Mouse (Mus musculus) layer of hippocampus, adult 9-11 months (tissue): Measurements from ENCODE around the gene Psmf1.

Experiments
- DNase-seq: peaks from one replicate; pipeline ENCODE4 v3.0.0; 2022

Psmf1 gene

DNA sequence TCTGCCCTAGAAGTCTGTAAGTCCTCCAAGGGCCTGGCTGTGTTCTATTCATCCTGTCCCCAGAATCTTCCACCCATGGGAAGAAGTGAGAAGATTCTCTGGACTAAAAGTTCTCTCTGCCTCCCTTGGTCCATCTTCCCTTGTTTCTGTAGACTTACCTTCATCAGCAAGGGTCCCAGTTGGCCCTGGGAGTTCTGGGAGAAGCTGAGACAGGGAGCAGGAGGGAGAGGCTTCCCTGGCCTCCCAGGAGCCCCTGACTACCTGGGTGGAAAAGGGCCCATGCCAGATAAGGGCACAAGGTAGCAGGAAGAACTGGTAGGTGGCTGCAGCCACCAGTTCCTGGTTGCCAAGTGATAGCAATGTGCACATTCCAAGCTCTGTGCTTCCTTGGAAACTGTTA, at the start of gene Psmf1:
Gene Psmf1 (minus strand): TSS at position 342 of the 400 bp plus-strand sequence.
- DNase-seq = no peak

GRCm38 (mm10) chr2:151791156-151791555, 47.2 kb upstream of the Psmf1 start:
- no peak for DNase-seq

GRCm38 (mm10) chr2:151790169-151790568, 46.2 kb upstream of the Psmf1 start:
- DNase-seq = no peak

DNA sequence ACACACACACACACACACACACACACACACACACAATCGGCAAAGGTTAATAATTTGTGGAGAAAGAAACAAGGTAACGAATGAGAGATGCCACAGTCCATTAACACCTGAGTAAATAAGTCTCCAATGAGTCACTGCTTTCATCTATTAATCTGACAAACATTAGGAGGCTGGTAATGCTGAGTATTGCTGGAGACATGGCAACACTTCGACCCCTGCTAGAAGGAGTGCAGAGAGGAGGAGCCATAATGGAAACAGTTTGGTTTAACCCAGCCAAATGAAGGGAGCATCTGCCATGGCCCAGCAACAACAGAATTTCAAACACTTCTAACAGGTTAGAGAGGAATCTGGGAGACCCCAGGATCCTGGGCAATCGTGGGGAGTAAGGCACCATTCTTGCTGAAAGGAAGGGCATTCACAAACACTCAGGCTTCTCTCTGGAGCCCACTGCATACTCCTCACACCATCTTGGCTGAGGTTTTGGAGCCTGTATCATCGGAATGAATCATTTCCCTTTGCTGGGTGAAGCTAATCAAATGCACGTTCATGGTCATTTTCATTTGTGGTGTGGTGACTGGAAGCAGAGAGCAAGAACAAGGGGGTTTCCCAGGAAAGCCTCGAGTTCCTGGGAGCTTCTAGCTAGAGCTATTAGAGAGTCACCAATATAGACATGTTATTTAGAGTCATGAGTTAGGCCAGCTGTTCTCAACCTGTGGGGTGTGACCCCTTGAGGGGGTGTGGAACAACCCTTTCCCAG, 44.4 kb upstream of the Psmf1 start:
- no peak for DNase-seq

GRCm38 (mm10) chr2:151783493-151783892, 39.5 kb upstream of the Psmf1 start:
- DNase-seq = no peak

- DNase-seq = no peak
Observed at GRCm38 (mm10) chr2:151777366-151777765, 33.4 kb upstream of the Psmf1 start.

- DNase-seq = peak; percentile 45
Observed at GRCm38 (mm10) chr2:151773476-151773875, 29.5 kb upstream of the Psmf1 start.

GRCm38 (mm10) chr2:151772169-151772568, 28.2 kb upstream of the Psmf1 start:
- DNase-seq = no peak

DNA sequence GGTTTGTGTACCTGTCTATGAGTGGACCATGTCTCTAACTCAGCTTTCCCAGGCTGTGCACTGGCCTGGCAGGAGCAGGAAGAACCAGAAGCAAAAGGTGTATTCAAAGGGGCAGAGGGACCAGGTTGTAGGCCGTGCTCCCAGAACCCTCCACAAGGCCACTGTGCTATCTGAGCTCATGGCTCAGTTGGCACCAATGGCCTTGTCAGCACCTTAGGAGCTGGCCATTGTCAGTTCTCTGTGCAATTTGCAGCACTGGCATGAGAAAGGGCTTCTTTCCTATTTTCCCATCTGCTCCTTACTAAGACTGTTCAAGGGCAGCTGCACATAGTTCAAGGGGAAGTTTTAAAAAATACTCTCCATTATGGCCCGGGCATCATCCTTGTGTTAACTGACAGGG, 20.6 kb upstream of the Psmf1 start:
- no peak for DNase-seq

DNA sequence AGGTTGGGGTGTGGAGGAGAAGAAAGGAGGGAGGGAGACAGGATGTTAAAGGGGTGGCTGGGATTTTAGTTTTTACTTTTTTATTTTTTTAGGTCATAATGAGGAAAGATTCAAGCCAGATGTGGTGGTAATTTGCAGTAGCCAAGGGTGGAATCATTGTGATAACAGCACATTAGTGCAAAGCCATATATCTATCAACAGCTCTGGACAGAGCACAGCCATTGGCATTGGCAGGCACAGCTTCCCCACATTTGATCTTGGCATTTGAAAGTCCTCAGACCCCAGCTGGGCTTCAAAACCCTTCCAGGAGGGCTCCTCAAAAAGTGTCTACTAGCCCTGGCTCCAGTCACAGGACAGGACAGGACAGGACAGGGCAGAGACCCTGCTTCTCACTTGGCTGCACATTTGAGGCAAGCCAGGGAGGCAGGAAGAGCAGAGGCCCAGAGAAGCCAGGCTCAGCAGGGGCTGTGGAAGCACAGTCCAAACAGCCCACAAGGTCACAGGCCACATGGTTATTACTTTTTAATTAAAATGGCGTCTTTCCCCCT, 14.9 kb upstream of the Psmf1 start:
- no peak for DNase-seq

DNA sequence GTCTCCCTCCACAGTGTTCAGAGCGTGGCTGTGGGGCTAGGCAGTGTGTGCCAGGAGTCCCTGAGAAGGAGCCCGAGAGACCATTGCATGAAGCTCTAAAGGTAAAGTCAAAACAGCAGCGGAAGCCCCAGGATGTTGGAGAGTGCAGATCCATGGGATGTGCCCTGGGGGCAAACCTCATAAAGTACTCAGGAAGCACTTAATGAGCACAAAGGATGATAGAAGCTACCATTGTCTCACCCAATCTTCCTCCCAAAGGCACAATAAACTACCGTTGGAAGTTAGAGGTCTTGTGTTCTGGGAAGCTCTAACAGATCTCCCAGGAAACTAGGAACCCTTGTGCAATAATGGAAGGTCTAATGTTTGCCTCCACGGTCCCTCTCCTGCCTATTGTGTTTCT, 13.5 kb upstream of the Psmf1 start:
- DNase-seq = no peak

- DNase-seq = no peak
Observed at GRCm38 (mm10) chr2:151756277-151757061, 12.5 kb upstream of the Psmf1 start.

- no peak for DNase-seq
Observed at GRCm38 (mm10) chr2:151751330-151751729, 7.3 kb upstream of the Psmf1 start.

GRCm38 (mm10) chr2:151747847-151748705, 4.1 kb upstream of the Psmf1 start:
- peak; percentile 57 for DNase-seq

DNA sequence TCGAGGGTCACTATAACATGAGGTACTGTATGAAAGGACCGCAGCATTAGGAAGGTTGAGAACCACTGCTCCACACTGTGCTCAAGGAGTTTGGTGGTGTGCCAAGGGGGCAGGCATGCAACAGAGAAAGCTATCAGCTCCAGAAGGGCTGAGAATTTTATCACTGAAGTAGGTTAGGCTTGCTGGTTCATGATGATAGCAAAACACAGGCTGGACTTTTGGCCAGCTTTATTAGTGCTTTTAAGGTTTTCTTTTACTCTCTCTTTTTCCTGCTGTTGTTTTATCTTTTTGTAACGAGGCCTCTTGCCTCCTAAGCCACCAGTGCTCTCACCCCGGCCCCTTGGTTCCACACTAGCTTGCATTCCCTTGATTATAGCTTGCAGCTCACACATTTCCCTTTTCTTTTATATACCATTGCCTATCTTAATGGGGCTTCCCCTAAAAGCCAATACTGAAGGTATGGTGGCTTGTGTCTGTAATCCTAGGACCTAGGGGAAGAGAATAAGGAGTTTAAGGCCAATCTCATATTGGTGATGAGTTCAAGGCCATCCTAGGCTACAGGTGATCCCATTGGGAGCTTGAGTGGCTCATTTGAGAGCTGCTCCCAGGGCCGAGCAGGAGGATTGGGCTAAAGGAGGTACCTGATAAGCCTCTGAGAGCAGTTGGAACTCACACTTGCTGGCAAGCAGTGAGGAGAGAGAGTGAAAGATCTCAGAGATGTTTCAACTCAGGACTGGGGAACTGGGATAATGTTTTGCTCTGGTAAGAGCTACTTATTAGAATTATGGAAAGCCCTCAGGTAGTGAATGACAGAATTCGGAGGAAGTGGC, 921 bp downstream of the Psmf1 start:
- no peak for DNase-seq

DNA sequence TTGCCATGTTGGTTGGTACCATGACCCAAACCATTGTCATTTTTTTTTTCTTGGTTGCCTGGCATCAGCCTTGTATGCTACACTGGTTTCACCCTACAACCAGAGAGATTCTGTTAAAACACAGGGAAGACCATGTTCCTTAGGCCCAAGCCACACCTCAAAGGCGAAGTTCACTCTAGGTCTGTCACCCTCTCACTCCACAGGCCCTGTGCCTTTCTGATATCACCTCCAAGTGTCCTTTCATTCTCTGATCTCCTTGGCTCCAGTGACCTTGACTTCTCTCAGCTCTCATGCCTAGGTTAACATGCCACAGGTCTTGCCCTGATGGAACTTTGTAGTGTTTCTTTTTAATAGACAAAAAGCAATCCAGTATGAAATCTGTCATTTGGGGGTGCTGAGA, 1.9 kb downstream of the Psmf1 start:
- DNase-seq = no peak

GRCm38 (mm10) chr2:151740741-151741526, 3.1 kb downstream of the Psmf1 start:
- DNase-seq = peak; percentile 87

GRCm38 (mm10) chr2:151739505-151739904, 4.5 kb downstream of the Psmf1 start:
- no peak for DNase-seq

GRCm38 (mm10) chr2:151739081-151739480, 4.9 kb downstream of the Psmf1 start:
- DNase-seq = no peak

DNA sequence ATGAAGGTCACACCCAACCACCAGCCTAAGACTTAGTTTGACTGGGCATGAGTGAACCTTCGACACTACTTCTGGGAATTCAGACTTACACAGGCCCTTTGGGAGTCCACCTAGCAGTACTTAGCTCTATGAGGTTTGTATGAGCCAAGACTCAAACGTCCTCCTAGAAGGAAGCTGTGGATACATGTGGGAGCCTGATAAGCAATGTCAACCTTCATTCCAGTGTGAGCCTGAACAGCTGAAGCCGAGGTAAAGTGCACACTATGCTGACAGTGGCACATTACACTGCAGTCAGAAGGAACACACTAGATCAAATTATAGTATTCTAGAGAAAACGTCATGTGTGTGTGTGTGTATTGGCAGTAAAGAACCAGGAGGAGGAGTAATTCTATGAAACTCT, 5.5 kb downstream of the Psmf1 start:
- DNase-seq = no peak

DNA sequence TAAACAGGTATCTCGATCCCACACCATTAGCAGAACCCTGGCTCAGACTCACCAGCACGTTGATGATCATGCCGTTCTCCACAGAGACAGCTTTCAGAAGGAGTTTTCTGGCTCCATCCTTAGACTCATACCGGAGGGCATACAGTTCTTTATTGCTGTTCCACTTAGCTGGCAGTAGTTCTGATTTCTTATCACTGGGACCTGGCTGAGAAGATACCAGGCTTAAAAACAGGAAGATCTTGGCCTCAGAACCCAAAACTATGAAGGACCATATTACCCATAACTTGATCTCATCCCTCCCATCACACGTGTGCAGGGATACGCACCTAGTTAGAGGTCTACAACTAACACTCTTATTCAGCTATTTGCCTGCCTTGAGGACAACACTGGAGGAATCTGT, 8.6 kb downstream of the Psmf1 start:
- DNase-seq = no peak
